Mouse (Mus musculus) CD4-positive naive resting alpha-beta T cell, adult 76 days (primary cell): ENCODE data around the gene Snx32. TPM values are rescaled to one million over a fixed set of nuclear protein-coding genes. Genes with fewer than 3 reads are reported as not detected.

Experiments used
- total RNA-seq: library from RNA; stranded (reverse); gene quantifications from one replicate; pipeline ENCODE4 v1.2.4, GENCODE M21; 2023

Snx32 gene
- 4.8 TPM for total RNA-seq

DNA sequence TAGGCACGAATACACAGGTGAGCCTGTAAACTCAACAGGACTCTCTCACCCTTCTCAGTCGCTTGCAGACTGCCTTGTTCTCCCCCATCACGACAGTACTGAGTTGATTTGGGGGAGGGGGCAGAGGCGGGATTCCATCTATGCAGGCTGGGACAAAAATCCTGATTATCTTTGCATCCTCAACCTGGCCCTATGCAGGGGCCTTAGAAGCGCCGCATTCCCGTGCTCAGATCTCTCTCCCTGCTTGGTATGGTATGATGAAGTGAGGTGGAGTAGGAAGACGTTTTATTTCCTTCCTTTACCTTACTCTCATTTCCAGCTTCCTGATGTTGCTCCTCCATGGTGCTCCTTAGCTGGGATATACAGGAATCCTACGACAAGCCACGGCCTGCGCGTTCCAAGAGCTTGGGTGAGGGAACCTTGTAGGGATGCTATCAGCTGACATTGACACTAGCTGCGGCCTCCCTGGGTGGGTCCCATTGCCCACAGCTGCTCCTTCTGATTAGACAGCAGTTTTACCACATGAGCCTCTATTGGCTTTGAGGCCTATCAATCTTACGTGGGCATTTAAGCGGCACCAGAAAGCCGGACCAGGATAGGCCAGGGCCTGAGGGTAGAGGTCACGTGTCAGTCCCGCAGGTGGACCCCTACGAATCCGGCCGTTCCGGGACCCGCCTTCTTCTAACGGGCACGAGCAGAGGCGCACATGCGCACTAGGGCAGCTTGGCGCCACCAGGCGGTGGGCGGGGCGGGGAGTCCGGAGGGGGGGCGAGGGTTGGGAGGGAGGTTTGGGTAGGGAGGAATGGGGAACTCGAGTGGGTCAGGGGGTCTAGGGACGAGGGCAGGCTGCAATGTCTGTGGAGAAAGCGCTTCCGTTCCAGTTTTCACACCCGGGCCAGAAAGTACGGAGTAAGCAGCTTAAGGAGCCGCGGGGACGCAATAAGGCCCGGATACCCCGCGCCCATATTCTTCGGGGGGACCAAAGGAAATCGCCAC is at the start of gene Snx32:
Gene Snx32 (minus strand): TSS at position 508 of the 996 bp plus-strand sequence.

DNA sequence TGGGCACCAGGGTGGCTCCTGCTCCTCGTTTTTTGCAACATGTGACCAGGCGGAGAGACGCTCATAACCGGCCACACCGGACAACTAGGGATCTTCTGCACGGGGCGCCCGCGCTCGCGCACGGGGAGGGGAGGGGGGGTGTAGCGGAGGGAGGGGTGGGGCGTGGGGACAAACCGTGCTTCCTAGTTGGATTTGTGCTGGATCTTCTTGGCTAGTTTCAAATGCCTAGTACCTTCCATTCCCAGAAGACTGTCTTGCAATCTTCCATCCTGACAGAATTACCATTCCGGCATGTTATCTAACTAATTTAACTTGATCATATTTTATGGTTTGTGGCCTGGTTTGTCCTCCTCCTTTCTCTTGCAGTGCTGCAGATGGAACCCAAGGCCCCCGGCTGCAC is 6.7 kb downstream of the Snx32 start, which contains the start of gene 1700020D05Rik:
Gene 1700020D05Rik (minus strand): TSS at position 101 of the 400 bp plus-strand sequence.

DNA sequence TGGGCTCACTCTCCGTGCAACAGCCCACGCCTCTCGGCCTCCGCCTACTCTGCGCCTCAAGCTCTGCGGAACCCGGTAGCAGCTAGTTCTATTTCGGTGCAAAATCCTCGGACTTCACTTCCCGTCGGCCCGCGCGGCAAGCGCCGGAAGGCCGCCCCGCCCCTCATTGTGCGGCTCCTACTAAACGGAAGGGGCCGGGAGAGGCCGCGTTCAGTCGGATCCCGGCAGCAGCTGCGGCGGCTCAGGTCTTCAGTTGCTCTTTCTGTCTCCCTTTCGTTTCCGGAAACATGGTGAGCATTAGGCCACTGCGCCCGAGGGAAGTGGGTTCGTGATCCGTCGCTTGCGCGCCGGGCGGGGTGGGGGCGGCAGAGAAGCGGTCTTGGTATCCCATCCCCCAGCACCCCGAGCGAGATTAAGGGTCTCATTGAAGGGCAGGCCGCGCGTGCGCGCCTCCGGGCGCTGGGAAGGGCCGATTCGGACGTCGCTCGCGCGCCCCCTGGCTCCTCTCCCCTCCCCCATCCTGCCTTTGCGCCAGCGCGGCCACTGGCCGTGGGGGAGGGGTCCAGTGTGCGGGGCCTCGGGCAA is 19.9 kb downstream of the Snx32 start, which contains the start of gene Cfl1:
Gene Cfl1 (plus strand): TSS at position 143 of the 585 bp plus-strand sequence.

DNA sequence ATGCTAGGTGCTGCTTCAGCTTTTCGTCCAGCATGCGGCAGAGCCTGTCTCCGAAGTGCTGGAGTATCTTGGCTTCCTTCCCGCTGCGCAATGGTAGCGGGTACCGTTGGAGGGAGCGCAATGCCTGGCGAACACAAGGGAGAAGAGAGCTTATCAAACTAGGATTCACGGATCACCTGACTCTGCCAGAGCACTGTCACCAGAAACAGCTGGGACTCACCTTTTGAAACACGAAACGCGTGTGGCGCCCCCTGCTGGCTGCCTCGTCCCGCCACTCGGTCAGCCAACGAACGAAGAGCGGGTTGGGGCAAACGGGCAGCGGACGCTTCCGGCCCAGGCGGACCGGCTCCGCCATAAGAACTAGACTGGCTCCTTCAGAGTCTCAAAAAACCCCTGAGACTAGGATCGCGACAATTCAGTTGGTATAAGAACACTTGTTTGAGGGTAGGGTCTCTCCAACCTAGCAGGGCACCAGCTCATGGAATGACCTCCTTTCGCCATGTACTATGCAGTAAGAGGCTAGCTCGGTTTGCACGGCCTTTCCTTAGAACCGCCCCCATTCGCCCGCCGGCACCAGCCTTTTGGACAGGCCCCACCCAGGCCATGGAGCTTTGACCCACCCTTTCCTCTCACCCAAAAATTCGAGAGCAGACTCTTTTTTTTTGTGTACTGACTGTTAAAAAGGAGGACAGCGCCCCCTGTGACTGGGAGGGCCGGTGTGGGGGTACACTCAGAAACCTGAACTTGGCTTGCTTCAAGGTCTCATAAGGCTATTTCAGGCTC is 22.4 kb downstream of the Snx32 start, which contains the start of gene Mus81:
Gene Mus81 (minus strand): TSS at position 635 of the 783 bp plus-strand sequence.

DNA sequence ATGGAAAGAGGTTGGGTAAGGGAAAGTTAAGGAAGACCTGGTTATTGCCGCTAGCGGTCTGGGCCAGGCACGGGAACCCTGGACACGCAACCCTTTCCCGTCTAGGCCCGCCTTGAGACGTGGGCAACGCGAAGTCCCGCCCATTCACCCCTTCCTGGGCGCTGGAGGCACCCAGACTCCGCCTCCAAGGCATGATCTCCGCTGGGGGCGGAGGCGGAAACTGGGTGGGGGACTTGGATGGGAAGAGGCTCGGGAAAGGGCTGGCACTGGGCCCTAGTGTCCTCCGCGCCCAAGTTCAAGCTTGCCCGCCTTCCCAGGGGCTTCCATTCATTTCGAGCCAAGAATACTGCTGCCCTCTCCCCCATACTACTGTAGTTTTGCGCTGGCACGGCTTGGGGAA is 36.6 kb downstream of the Snx32 start, which contains the start of gene Efemp2:
Gene Efemp2 (plus strand): TSS at position 235 of the 400 bp plus-strand sequence.

DNA sequence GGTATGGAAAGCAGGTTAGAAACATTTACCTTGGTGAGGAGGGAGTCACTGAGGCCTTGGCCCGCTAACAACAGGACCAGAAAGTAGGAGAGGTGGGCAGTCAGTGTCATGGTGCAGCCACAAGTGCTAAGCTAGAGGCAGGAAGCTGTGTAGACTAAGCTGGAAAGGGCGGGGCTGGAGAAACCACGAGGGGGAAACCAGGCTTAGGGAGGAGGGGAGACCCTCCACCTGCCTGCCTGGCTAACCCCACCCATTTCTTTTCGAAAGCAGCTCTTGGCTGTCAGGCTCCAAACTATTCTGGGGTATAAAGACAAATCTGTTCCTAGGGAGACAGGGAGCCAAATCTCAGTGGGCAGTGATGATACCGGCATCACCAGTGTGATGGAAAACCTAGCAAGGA is 42.0 kb downstream of the Snx32 start, which contains the start of gene Ctsw:
Gene Ctsw (minus strand): TSS at position 134 of the 400 bp plus-strand sequence.

DNA sequence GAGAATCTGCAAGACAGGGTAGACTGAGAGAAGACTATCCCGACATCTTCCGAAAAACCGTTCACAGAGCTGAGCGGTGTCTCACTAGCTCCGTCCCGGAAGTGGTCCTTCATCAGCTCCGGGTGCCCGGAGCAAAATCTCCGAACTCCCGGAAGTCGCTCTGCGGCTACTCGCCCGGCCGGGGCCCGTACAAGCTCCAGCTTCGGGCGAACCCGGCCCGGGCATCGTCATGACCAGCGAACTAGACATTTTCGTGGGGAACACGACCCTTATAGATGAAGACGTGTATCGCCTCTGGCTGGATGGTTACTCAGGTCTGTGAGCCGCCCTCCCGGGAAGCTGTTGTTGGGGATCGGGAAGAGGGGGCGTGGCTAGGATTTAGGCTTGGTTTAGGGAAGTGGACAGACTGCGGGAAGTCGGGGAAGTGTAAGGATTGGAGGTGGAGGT is 49.9 kb downstream of the Snx32 start, which contains the start of gene Fibp:
Gene Fibp (plus strand): TSS at position 151 of the 447 bp plus-strand sequence.

DNA sequence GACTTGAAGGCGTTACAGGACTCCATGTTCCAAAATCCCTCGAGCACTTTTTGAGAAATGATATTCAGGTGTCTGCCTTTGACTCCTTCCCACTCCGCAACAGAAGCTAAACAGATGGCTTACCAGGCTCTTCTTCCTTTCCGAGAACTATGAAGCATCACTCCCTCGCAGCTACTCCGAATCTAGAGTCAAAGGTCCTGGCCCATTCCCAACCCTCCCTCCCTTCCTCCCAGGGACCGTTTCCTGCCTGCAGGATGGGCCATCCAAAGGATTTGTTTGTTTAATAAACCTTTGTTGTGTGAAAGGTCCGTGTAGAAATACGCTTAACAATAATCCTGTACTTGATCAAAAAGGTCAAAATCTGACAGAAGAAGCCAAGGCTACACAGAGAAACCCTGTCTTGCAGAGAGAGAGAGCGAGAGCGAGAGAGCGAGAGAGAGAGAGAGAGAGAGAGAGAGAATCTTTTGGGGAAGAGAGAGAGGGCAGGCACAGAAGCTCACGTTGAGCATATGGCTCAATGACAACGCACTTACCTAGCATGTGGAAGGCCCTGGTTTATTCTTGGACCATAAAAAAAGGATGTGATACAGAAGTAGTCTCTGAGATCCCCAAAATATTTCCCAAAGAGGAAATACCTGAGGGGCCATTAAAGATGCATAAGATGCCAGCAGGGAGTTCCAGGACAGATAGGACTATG is 52.4 kb downstream of the Snx32 start, which contains the start of gene Ccdc85b:
Gene Ccdc85b (minus strand): TSS at position 149 of the 697 bp plus-strand sequence.

DNA sequence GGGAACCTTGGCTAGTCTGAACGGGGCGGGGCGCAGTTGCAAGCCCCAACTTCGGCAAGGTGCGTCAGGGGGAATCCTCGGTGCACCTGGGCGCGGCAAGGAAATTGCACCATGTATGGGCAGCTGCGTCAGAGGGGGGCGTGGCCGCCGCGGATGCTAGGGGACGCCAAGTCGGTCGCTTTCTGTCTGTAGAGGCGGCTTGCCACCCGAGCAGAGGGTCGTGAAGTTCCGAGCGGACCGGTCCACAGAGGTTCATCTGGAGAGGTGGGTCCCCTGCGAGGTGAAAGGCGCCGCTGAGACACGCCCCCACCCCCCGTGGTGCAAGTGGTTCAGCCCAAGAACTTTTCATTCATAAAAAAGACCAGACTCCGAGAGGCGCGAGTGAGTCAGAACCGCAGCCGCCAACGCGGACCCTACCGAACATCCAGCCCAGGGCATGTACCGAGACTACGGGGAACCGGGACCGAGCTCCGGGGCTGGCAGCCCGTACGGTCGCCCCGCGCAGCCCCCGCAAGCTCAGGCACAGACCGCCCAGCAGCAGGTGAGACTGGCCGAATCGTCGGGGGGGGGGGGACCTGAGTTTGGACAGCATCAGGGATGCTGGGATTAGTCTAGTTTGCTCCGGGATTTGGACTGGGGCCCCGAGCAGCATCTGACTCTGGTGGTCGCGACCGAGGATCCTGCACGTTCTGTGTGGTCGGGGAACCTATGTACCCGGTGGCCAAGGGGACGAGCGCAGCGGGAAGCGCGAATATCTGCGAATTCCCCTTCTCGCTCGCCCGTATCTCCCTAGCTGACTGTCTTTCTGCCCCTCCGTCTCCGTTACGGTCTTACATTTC is 62.6 kb downstream of the Snx32 start, which contains the start of gene Fosl1:
Gene Fosl1 (plus strand): TSS at position 33 of the 839 bp plus-strand sequence.

Other genes starting within 250 kb of the Snx32 start
- gene Pacs1, start 237.4 kb downstream of the Snx32 start, total RNA-seq = 116 TPM
- gene Sf3b2, start 215.1 kb downstream of the Snx32 start, total RNA-seq = 265 TPM
- not detected for gene Gal3st3, start 212.2 kb downstream of the Snx32 start, total RNA-seq
- not detected for gene Catsper1, start 174.8 kb downstream of the Snx32 start, total RNA-seq
- not detected for gene Cst6, start 161.0 kb downstream of the Snx32 start, total RNA-seq
- gene Eif1ad, start 143.8 kb downstream of the Snx32 start, total RNA-seq = 31.3 TPM
- gene Banf1, start 143.4 kb downstream of the Snx32 start, total RNA-seq = 87.0 TPM
- gene Sart1, start 121.8 kb downstream of the Snx32 start, total RNA-seq = 189 TPM
- not detected for gene Tsga10ip, start 108.0 kb downstream of the Snx32 start, total RNA-seq
- 164 TPM for gene Drap1, start 85.6 kb downstream of the Snx32 start, total RNA-seq
- gene AI837181, start 85.4 kb downstream of the Snx32 start, total RNA-seq = 54.1 TPM
- 0.79 TPM for gene Fosl1, start 63.0 kb downstream of the Snx32 start, total RNA-seq
- 6.2 TPM for gene Ccdc85b, start 52.6 kb downstream of the Snx32 start, total RNA-seq
- gene Fibp, start 49.9 kb downstream of the Snx32 start, total RNA-seq = 82.7 TPM
- 43.6 TPM for gene Ctsw, start 42.0 kb downstream of the Snx32 start, total RNA-seq
- not detected for gene Efemp2, start 36.6 kb downstream of the Snx32 start, total RNA-seq
- gene Mus81, start 22.1 kb downstream of the Snx32 start, total RNA-seq = 38.5 TPM
- gene Cfl1, start 20.1 kb downstream of the Snx32 start, total RNA-seq = 1,344 TPM
- not detected for gene 1700020D05Rik, start 6.8 kb downstream of the Snx32 start, total RNA-seq
- not detected for gene Ovol1, start 50.1 kb upstream of the Snx32 start, total RNA-seq
- 17.9 TPM for gene Ap5b1, start 57.5 kb upstream of the Snx32 start, total RNA-seq
- gene Rnaseh2c, start 91.3 kb upstream of the Snx32 start, total RNA-seq = 78.0 TPM
- gene Kat5, start 99.7 kb upstream of the Snx32 start, total RNA-seq = 144 TPM
- gene Rela, start 126.9 kb upstream of the Snx32 start, total RNA-seq = 151 TPM
- 171 TPM for gene Sipa1, start 153.2 kb upstream of the Snx32 start, total RNA-seq
- 50.6 TPM for gene Map3k11, start 178.2 kb upstream of the Snx32 start, total RNA-seq
- gene Pcnx3, start 178.4 kb upstream of the Snx32 start, total RNA-seq = 181 TPM
- gene Kcnk7, start 193.8 kb upstream of the Snx32 start, total RNA-seq = not detected
- gene Ehbp1l1, start 215.8 kb upstream of the Snx32 start, total RNA-seq = 30.5 TPM
- 18.5 TPM for gene Fam89b, start 219.1 kb upstream of the Snx32 start, total RNA-seq
- gene Ltbp3, start 230.4 kb upstream of the Snx32 start, total RNA-seq = not detected